Mouse (Mus musculus) kidney, postnatal 0 days (tissue): ENCODE measurements at regions not wholly inside any gene's neighbourhood (a gene's known extent, or its start where the extent isn't known, plus 50 kb on each side); places are given as distances from the start of the nearest gene placed in this dataset.

Experiments used
- ATAC-seq: fragments of 200-750 bp; cut with Nextera tagmentation; replicated peaks from 2 replicates; pipeline ENCODE4 v1.8.0; 2017; ENCODE audit warnings: low read depth, moderate number of reproducible peaks, moderate TSS enrichment, moderate library complexity; ENCODE audit not compliant: low FRiP score
- DNase-seq: peaks from one replicate; pipeline ENCODE4 v3.0.0-alpha.2; 2016; ENCODE audit warnings: low spot score
- H3K27ac ChIP-seq: fragments of 300-500 bp; sonication (generic); 2 replicates; pipeline ENCODE4 v1.5.1; 2014; ENCODE audit warnings: mild to moderate bottlenecking
- H3K27me3 ChIP-seq: fragments of 300-500 bp; sonication (generic); 2 replicates; pipeline ENCODE4 v1.6.1; 2014; ENCODE audit warnings: low read length, mixed read lengths; ENCODE audit not compliant: insufficient read depth
- H3K36me3 ChIP-seq: fragments of 300-500 bp; sonication (generic); 2 replicates; pipeline ENCODE4 v1.6.1; 2014; ENCODE audit warnings: low read length, mixed read lengths; ENCODE audit not compliant: insufficient read depth
- H3K4me1 ChIP-seq: fragments of 300-500 bp; sonication (generic); replicated peaks from 2 replicates; pipeline ENCODE4 v1.6.1; 2014; ENCODE audit warnings: antibody characterized with exemption, low read length, mixed read lengths; ENCODE audit not compliant: insufficient read depth
- H3K4me2 ChIP-seq: fragments of 300-500 bp; sonication (generic); 2 replicates; pipeline ENCODE4 v1.6.1; 2014; ENCODE audit warnings: mild to moderate bottlenecking, low read length, moderate library complexity, mixed read lengths
- H3K4me3 ChIP-seq: fragments of 300-500 bp; sonication (generic); replicated peaks from 2 replicates; pipeline ENCODE4 v1.5.1; 2014; ENCODE audit warnings: low read depth, low read length
- H3K9ac ChIP-seq: fragments of 300-500 bp; sonication (generic); 2 replicates; pipeline ENCODE4 v1.6.1; 2014; ENCODE audit warnings: low read depth, low read length
- H3K9me3 ChIP-seq: fragments of 300-500 bp; sonication (generic); replicated peaks from 2 replicates; pipeline ENCODE4 v1.6.1; 2016; ENCODE audit warnings: low read length, inconsistent platforms, mixed read lengths
- CTCF ChIP-seq: IDR thresholded peaks from 2 replicates; pipeline ENCODE4 v1.5.1; 2016; ENCODE audit warnings: antibody characterized with exemption, low read depth, mild to moderate bottlenecking, moderate library complexity
- WGBS: fragments of 180-500 bp; shearing (Covaris S2); extraction: QIAGEN DNeasy Blood & Tissue Kit; methylation state at CpG from one replicate; pipeline ENCODE4 v1.1.7; 2014; 5-methylcytosine and 5-hydroxymethylcytosine counted together

DNA sequence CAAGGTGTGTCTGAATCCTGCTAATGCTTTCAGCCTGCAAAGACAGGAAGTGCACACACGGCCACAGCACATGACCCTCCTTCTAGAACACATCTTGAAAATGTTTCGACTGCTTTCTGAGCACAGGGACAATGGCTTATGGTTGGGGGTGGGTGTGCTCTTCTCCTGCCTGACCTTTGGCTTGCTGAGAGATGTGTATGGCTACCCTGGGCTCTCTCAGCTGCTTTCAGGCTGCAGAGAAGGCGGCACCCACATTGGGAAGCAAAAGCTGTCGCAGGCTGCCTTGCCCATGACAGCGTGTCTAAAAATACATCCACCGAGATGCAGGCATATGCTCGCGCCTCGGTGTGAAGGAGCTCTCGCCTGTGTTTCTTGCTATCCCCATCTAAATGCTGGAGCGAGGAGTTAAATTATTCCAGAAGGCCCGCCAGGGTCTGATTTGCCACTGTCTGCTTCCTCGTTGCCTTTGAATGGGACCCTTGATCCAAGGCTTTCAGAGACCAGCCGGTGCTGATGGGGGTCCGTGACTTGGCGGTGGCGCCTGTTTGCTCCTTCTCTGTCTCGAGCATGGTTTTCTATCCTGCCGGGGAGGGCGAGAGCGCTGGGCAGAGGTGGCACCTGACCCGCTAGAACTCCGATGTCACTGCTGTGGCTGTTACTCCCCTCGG, 214.6 kb upstream of the Ubash3b start:
- no peak for TF ChIP-seq CTCF
- DNase-seq (peak; percentile 19), ATAC-seq (no peak)
- H3K9ac ChIP-seq, result no peak overlapping the region
- peak overlapping the region; percentile 58 for H3K4me2 ChIP-seq
- H3K4me3 ChIP-seq, result peak overlapping the region; percentile 16; the same call in 1 of the 2 replicates
- no peaks in the 10 kb centered on the region for H3K36me3 ChIP-seq
- H3K27me3 ChIP-seq, result no peaks in the 10 kb centered on the region
- WGBS, result 14% methylated on average over 24 of the region's 24 CpGs
- no peak overlapping the region for H3K27ac ChIP-seq
- peaks cover 8% of the 10 kb centered on the region; the same call in 1 of the 2 replicates for H3K4me1 ChIP-seq
- no peaks in the 10 kb centered on the region for H3K9me3 ChIP-seq

DNA sequence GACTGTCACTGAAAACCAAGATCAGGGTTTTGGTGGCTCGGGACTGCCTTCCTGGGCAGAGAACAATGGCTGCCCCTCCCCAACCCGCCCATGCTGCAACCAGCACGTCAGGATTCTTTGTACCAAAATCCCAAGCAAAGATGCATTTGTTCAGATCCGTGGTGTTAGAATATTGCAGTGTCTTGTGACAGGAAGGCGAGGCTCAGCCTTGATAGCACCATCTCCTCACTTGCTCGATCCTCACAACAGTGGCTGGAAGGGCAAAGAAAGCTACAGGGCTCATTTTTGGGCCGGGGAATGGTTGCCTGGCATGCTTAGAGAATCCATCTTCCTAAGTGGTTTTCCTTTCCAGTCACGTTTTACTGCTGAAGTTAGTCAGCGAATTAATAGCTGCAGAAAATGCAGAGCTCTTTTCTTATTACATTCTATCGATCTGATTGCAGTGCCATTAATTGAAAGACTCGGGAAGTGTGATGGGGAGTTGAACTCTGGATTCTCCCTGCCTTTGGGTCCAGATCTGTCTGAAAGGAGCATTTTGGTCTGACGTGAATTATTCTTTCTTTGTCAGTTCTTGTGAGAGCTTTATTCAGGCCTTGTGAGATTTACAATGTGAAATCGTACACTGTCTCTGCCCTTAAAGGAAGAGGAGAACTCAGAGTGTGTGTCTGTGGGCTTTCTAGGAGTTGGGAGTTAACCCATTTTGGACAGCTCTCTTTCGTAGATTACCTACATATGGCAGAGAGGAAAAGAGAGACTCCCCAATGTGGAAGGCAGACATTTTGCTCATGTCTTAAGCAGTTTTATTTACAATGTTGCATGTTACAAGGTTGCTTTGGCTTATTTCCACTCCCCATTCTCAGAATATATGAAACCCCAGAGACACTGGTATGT, 213.3 kb upstream of the Ubash3b start:
- Histone ChIP-seq H3K4me1 (peaks cover 8% of the 10 kb centered on the region; the same call in 1 of the 2 replicates), H3K27ac (no peak overlapping the region), H3K4me3 (no peak overlapping the region), H3K36me3 (no peaks in the 10 kb centered on the region), H3K27me3 (no peaks in the 10 kb centered on the region), H3K9me3 (no peaks in the 10 kb centered on the region), H3K4me2 (no peak overlapping the region), H3K9ac (no peak overlapping the region)
- no peak for ATAC-seq
- WGBS, result 38% methylated on average over 14 of the region's 14 CpGs
- peak; percentile 22 for DNase-seq
- TF ChIP-seq CTCF, result no peak

DNA sequence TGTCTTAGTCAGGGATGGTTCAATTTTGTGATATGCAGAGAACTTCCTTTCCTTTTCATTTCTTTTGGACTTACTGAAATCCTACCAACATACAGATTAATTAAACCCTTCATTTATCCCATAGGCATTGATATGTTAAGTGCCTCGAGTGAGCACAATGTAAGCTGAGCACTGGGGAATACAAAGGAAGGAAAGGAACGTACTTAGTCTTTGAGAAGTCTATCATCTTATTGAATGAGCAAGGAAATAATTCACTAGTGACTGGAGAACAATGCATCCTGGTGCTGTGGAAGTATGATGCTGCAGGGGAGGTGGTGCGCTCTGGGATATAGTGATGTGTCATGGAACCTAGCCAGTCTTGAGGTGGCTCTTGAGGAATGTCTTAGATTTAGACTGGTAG, 204.9 kb upstream of the Ubash3b start:
- H3K4me3 ChIP-seq, result no peak overlapping the region
- ATAC-seq (no peak), DNase-seq (no peak)
- H3K9me3 ChIP-seq, result no peaks in the 10 kb centered on the region
- 80% methylated on average over 3 of the region's 3 CpGs for WGBS
- no peaks in the 10 kb centered on the region for H3K36me3 ChIP-seq
- H3K27ac ChIP-seq, result no peak overlapping the region
- H3K4me1 ChIP-seq, result no peaks in the 10 kb centered on the region
- no peak overlapping the region for H3K4me2 ChIP-seq
- TF ChIP-seq CTCF, result no peak
- H3K9ac ChIP-seq, result no peak overlapping the region
- no peaks in the 10 kb centered on the region for H3K27me3 ChIP-seq

DNA sequence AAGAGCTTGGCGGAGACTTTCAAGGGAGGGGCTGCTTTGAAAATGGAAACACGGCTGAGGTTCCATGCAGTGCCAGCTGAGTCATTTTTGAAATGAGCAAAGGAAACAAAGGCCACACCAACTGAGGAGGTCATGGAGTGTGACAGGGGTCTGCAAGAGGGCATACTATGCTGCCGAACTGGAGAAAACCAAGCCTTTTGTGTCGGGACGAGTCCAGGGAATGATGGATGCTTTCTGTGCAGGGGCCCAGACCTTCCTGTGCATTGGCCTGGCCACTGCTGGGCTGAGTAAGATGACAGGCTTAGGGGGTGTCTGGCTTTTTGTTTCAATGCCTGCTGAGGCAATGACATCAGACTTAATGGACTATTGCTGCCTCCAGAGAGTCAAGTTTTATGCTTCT, 203.8 kb upstream of the Ubash3b start:
- H3K36me3 ChIP-seq, result no peaks in the 10 kb centered on the region
- ATAC-seq (no peak), DNase-seq (peak; percentile 19)
- H3K9me3 ChIP-seq, result no peaks in the 10 kb centered on the region
- WGBS, result 26% methylated on average over 5 of the region's 5 CpGs
- no peaks in the 10 kb centered on the region for H3K27me3 ChIP-seq
- TF ChIP-seq CTCF, result no peak
- no peak overlapping the region for H3K27ac ChIP-seq
- no peaks in the 10 kb centered on the region for H3K4me1 ChIP-seq
- no peak overlapping the region for H3K4me2 ChIP-seq
- H3K9ac ChIP-seq, result no peak overlapping the region
- no peak overlapping the region for H3K4me3 ChIP-seq

DNA sequence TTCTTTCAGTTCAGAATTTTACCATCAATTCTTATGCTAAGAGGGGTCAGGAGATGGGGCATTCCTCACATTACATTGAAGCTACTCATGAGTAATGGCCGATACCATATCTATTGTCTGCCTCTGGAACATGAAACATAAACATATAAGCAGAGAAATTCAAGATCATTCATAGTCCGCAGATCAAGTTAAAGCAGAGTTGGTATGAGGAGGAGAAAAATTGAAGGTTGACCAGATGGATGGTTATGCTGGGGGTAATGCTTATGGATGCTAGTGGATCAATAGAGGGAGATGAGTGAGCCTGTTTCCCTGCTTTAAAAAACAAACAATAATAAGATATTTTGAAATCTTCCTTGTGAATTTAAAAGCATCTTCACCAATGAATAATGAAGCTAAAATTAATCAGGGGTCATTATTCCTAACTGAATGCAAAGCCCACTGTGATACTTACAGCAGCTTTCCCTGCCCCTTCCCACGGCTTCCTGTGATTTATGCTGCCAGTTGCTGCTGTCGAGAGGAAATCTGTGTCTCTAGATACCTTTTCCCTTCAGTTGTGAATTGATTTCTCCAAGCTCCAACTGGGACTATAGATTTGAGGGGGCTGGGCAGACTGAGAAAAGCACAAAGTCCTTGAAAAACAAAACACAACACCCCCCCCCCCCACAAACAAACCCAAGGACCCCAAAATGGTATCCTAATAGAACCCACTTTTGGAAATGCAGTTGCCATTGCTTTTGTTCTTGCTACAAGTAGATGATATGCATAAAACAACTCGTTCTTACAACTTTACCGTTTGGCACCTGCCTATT, 203.1 kb upstream of the Ubash3b start:
- no peak overlapping the region for H3K4me2 ChIP-seq
- H3K27me3 ChIP-seq, result no peaks in the 10 kb centered on the region
- no peaks in the 10 kb centered on the region for H3K36me3 ChIP-seq
- H3K27ac ChIP-seq, result no peak overlapping the region
- no peaks in the 10 kb centered on the region for H3K4me1 ChIP-seq
- no peaks in the 10 kb centered on the region for H3K9me3 ChIP-seq
- H3K4me3 ChIP-seq, result no peak overlapping the region
- H3K9ac ChIP-seq, result no peak overlapping the region
- TF ChIP-seq CTCF, result no peak
- WGBS, result 47% methylated on average over 6 of the region's 6 CpGs
- ATAC-seq (no peak), DNase-seq (no peak)

DNA sequence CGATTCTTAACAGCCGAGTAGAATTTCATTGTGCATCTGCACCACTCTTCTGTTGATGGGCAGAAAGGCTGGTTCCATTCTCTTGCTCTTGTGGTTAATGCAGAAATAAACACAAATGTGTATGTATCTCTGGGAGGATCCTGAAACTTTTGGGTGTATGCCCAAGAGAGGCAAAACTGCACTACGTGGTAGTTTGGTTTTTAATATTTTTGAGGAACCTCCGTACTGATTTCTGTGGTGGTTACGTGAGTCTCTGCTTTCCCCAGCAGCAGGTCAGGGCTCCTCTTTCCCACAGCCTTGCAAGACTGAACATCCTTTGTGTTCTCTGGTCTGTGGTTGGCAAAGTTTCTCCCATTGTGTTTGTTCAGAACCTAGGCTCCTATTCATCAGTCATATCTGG, 198.9 kb upstream of the Ubash3b start:
- WGBS, result 76% methylated on average over 5 of the region's 5 CpGs
- TF ChIP-seq CTCF, result no peak
- DNase-seq (no peak), ATAC-seq (no peak)
- no peaks in the 10 kb centered on the region for H3K36me3 ChIP-seq
- no peak overlapping the region for H3K9ac ChIP-seq
- no peaks in the 10 kb centered on the region for H3K27me3 ChIP-seq
- no peak overlapping the region for H3K4me2 ChIP-seq
- H3K4me1 ChIP-seq, result no peaks in the 10 kb centered on the region
- H3K4me3 ChIP-seq, result no peak overlapping the region
- H3K27ac ChIP-seq, result no peak overlapping the region
- H3K9me3 ChIP-seq, result no peaks in the 10 kb centered on the region
